15 mouse cellular contexts compared by ENCODE assay signal in the genomic region with DNA sequence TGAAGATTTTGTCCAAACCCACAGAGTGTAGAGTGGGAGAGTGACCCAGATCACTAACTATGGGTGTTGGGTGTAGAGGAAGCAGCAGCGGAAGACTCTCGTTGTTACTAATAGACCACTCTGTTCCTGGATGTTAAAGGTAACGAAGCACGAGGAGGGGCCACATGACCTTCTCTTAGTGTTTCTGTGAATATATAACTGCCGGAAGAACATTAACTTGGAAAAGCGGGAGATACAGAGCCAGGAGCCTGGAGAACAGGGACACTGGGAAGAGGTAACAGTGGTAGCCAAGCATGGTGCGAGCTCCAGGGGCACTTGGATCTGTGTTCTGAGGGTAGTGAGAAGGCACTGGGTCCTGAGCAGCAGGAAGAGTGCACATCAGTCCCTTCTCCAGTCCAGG. TPM values are rescaled to one million over a fixed set of nuclear protein-coding genes. Genes with fewer than 3 reads are reported as not detected.
"Had no signal": no experiment of that assay in that cellular context is flagged by ENCODE, and none has a peak within 500 bp of the region (broad histone marks: within the 10 kb centered on the region; RNA-seq: fewer than 3 reads in every experiment).

No protein-coding gene starts in this region.

- H3K9ac ChIP-seq: limb, embryonic 13.5 days; liver, embryonic 13.5 days; neural tube, embryonic 15.5 days had no signal

- H3K9me3 ChIP-seq: limb, embryonic 13.5 days; liver, embryonic 13.5 days; neural tube, embryonic 15.5 days had no signal

- H3K27me3 ChIP-seq: limb, embryonic 13.5 days; liver, embryonic 13.5 days; neural tube, embryonic 15.5 days had no signal

- DNase-seq: left cerebral cortex, postnatal 4 days; liver, embryonic 13.5 days; lung, adult 18-20 months; lung, postnatal 36 days; midbrain, embryonic 14.5 days; right cerebral cortex, adult 18-20 months; right cerebral cortex, postnatal 25 days; thymus, postnatal 4 days had no signal

- H3K36me3 ChIP-seq: limb, embryonic 13.5 days; liver, embryonic 13.5 days; neural tube, embryonic 15.5 days had no signal

- H3K4me1 ChIP-seq: limb, embryonic 13.5 days; liver, embryonic 13.5 days; neural tube, embryonic 15.5 days had no signal

- ATAC-seq: hindbrain, embryonic 16.5 days; inflammation-experienced regulatory T-cells, adult 6 months; intestine, postnatal 0 days had no signal

- H3K4me3 ChIP-seq: limb, embryonic 13.5 days; liver, embryonic 13.5 days; myocyte; neural tube, embryonic 15.5 days had no signal

- H3K4me2 ChIP-seq: limb, embryonic 13.5 days; liver, embryonic 13.5 days; neural tube, embryonic 15.5 days had no signal

- H3K27ac ChIP-seq: limb, embryonic 13.5 days; liver, embryonic 13.5 days; neural tube, embryonic 15.5 days had no signal

RNA-seq across cellular contexts. Expression of gene Gabbr2, which starts 38.7 kb away (rescaled TPM):
- total RNA-seq: megakaryocyte progenitor cell, adult 5-6 weeks had no signal
- polyA plus RNA-seq: inflammation-experienced regulatory T-cells, adult 6 months; myocyte had no signal
